Mouse (Mus musculus): ENCODE data around the gene Eid1. TPM values are rescaled to one million over a fixed set of nuclear protein-coding genes. Genes with fewer than 3 reads are reported as not detected.
A peak's percentile ranks its signal among the peaks of the same experiment; 100 is the strongest.

Gene Eid1
- 575 and 636 TPM in 2 replicates for total RNA-seq (2014; rRNA removed)
- polyA plus RNA-seq (2015; fragmentation: Nextera tagmentation; extraction: Ambion mirVana), result 454 and 459 TPM in 2 replicates

DNA sequence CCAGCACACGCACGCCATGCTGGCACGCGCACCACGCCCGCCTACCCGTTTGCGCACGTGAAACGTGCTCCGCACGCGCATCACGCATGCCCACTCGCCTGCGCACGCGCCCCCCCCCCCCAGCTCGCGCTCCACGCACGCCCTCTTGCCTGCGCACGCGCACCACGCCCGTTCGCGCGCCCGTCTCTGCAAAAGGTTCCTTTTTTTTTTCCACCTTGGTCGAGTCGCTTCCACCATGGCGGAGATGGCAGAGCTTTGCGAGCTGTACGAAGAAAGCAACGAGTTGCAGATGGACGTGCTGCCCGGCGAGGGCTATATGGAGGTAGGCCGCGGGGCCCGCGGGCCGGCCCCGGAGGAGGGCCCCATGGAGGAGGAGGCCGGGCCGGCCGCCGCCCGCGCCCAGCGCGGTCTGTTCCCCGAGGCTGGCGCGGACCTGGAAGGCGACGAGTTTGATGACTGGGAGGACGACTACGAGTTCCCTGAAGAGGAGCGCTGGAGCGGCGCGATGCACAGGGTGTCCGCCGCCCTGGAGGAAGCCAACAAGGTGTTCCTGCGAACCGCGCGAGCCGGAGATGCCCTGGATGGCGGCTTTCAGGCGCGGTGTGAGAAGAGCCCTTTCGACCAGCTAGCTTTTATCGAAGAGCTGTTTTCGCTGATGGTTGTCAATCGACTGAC lies at the start of gene Eid1:
Eid1 (plus strand) TSS at position 139 of the 675 bp plus-strand sequence.
- peak within 1 kb of the TSS; percentile 61 for H3K4me2 ChIP-seq (ENCODE audit: low read depth)
- DNase-seq, result peak; percentile 97
- peak within 1 kb of the TSS; percentile 86 for H3K4me3 ChIP-seq (ENCODE audit: low read depth, low read length)
- no peak for TF ChIP-seq CTCF (IDR thresholded peaks at IDR 0.05; ENCODE audit: low read depth)
- H3K4me1 ChIP-seq (ENCODE audit: insufficient read depth), result 0 out of 2 replicates have a peak, but pooled peaks cover 7% of the 10 kb centered on the region
- peak within 1 kb of the TSS; percentile 97 for H3K9ac ChIP-seq
- no peaks in the 10 kb centered on the region for H3K27me3 ChIP-seq (ENCODE audit: insufficient read depth, low read length)
- under 1% methylated on average over 74 of the region's 79 CpGs for WGBS
- H3K27ac ChIP-seq (ENCODE audit: low read depth, low read length), result peak within 1 kb of the TSS; percentile 99
- no peaks in the 10 kb centered on the region for H3K36me3 ChIP-seq (ENCODE audit: insufficient read depth)
- H3K9me3 ChIP-seq (ENCODE audit: low read length), result no peaks in the 10 kb centered on the region
- peak; percentile 96 for ATAC-seq

DNA sequence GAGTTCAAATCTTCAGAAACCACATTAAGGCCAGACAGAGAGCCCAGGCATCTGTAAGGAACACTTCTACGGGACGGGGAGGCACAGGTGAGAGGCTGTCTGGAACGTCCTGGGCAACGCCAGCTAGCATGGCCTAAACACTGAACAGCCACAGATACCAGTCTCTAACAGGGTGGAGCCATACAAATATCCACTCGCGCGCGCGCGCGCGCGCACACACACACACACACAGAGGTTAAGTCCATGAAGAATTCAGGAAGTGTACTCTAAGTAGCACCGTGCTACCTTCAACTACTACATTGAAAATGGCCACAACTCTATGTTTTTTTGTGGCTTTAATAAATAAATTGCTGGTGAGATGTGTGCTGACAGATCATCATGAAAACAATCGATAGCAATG lies 49.7 kb upstream of the Eid1 start:
- Histone ChIP-seq H3K4me1 (ENCODE audit: insufficient read depth) (peaks cover 7% of the 10 kb centered on the region), H3K4me3 (ENCODE audit: low read depth, low read length) (no peak overlapping the region), H3K4me2 (ENCODE audit: low read depth) (no peak overlapping the region), H3K9ac (no peak overlapping the region), H3K36me3 (ENCODE audit: insufficient read depth) (0 out of 2 replicates have a peak, but pooled peaks cover 8% of the 10 kb centered on the region), H3K9me3 (ENCODE audit: low read length) (no peaks in the 10 kb centered on the region), H3K27ac (ENCODE audit: low read depth, low read length) (no peak overlapping the region), H3K27me3 (ENCODE audit: insufficient read depth, low read length) (no peaks in the 10 kb centered on the region)
- 94% methylated on average over 15 of the region's 15 CpGs for WGBS
- no peak for TF ChIP-seq CTCF (IDR thresholded peaks at IDR 0.05; ENCODE audit: low read depth)
- DNase-seq, result no peak
- no peak for ATAC-seq

DNA sequence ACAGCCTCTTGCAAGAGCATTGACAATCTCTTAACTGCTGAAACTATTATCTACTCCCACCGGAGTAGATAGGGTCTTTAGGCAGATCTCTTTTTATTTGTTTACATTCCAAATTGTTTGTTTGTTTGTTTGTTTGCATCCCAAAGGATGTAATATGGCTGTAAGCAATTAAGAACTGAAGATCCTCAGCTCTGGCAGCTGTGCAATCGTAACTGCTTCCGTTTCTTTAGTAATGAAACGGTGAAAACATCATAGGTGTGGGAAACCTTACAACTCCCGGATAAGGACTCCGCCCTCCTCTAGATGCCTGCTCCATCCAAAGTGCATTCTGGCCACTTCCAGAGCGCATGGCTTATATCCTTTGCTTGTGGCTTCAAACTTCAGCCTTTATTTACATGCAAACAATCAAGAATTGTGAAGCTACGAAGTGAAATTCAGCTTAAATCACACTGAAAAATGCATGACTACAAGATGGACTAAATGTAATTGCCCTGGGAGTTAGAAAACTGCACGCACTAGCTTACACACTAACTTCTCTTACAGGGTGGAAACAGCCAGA lies 48.7 kb upstream of the Eid1 start:
- 0 out of 2 replicates have a peak, but pooled peaks cover 5% of the 10 kb centered on the region for H3K36me3 ChIP-seq (ENCODE audit: insufficient read depth)
- 10% methylated on average over 9 of the region's 9 CpGs for WGBS
- H3K9ac ChIP-seq, result peak overlapping the region; percentile 53
- H3K4me1 ChIP-seq (ENCODE audit: insufficient read depth), result peaks cover 7% of the 10 kb centered on the region
- H3K4me2 ChIP-seq (ENCODE audit: low read depth), result peak overlapping the region; percentile 68
- H3K4me3 ChIP-seq (ENCODE audit: low read depth, low read length), result peak overlapping the region; percentile 77
- no peak for TF ChIP-seq CTCF (IDR thresholded peaks at IDR 0.05; ENCODE audit: low read depth)
- ATAC-seq (no peak), DNase-seq (no peak)
- H3K27ac ChIP-seq (ENCODE audit: low read depth, low read length), result no peak overlapping the region
- no peaks in the 10 kb centered on the region for H3K27me3 ChIP-seq (ENCODE audit: insufficient read depth, low read length)
- H3K9me3 ChIP-seq (ENCODE audit: low read length), result no peaks in the 10 kb centered on the region

DNA sequence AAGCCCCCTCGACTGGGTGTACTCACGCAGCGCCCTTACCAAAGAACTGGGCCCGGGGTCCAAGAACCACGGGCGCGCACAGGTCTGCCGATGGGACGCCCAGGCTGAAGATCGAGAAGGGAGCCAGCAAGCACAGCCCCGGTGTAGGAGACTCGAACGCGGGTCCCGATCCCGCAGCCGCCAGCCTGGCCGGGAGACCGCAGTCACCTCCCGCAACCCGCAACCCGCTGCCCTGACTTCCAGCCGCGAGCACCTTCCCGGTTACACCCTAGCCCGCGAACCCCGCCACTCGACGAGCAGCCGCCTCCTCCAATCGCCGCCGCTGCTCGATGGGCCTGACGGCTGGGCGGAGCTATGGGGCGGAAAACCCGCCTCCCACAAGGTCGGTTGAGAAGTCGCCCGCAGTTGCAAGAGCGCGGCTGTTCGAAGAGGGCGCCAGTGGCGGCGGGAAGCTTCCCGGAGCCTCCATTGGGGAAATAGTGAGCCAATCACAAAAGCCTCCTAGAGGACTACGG lies 48.0 kb upstream of the Eid1 start, which contains the start of gene Cep152:
Cep152 (minus strand) TSS at position 277 of the 515 bp plus-strand sequence.
- peaks cover 7% of the 10 kb centered on the region for H3K4me1 ChIP-seq (ENCODE audit: insufficient read depth)
- H3K36me3 ChIP-seq (ENCODE audit: insufficient read depth), result no peaks in the 10 kb centered on the region
- no peaks in the 10 kb centered on the region for H3K9me3 ChIP-seq (ENCODE audit: low read length)
- 2% methylated on average over 50 of the region's 50 CpGs for WGBS
- peak within 1 kb of the TSS; percentile 77 for H3K4me3 ChIP-seq (ENCODE audit: low read depth, low read length)
- ATAC-seq, result peak; percentile 100
- TF ChIP-seq CTCF (IDR thresholded peaks at IDR 0.05; ENCODE audit: low read depth), result peak; percentile 66
- peak within 1 kb of the TSS; percentile 53 for H3K9ac ChIP-seq
- H3K4me2 ChIP-seq (ENCODE audit: low read depth), result peak within 1 kb of the TSS; percentile 68
- no peaks in the 10 kb centered on the region for H3K27me3 ChIP-seq (ENCODE audit: insufficient read depth, low read length)
- H3K27ac ChIP-seq (ENCODE audit: low read depth, low read length), result no peak within 1 kb of the TSS
- DNase-seq, result peak; percentile 97

DNA sequence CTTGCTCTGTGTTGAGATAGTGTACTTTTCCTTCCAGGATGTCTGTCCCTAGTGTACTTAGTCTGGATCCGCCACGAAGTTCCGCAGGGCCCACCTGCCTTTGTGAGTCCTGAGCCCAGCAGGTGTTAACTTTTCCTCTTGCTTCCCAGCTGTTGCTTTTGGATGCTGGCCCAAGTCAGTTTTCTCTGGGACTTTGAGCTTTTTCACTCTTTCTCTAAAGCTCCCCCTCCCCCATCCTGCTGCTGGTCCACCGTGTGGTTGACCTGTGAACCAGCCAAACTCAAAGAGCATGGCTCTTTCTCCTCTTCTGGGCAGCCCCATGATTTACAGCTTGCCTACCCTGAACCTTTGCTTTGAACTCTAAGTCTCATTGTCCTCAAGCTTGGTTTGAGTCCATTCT lies 46.4 kb upstream of the Eid1 start:
- H3K36me3 ChIP-seq (ENCODE audit: insufficient read depth), result no peaks in the 10 kb centered on the region
- H3K9ac ChIP-seq, result no peak overlapping the region
- H3K4me3 ChIP-seq (ENCODE audit: low read depth, low read length), result no peak overlapping the region
- no peak for TF ChIP-seq CTCF (IDR thresholded peaks at IDR 0.05; ENCODE audit: low read depth)
- no peak overlapping the region for H3K27ac ChIP-seq (ENCODE audit: low read depth, low read length)
- H3K9me3 ChIP-seq (ENCODE audit: low read length), result no peaks in the 10 kb centered on the region
- DNase-seq (no peak), ATAC-seq (no peak)
- no peaks in the 10 kb centered on the region for H3K27me3 ChIP-seq (ENCODE audit: insufficient read depth, low read length)
- no peak overlapping the region for H3K4me2 ChIP-seq (ENCODE audit: low read depth)
- 84% methylated on average over 4 of the region's 4 CpGs for WGBS
- peaks cover 7% of the 10 kb centered on the region for H3K4me1 ChIP-seq (ENCODE audit: insufficient read depth)

DNA sequence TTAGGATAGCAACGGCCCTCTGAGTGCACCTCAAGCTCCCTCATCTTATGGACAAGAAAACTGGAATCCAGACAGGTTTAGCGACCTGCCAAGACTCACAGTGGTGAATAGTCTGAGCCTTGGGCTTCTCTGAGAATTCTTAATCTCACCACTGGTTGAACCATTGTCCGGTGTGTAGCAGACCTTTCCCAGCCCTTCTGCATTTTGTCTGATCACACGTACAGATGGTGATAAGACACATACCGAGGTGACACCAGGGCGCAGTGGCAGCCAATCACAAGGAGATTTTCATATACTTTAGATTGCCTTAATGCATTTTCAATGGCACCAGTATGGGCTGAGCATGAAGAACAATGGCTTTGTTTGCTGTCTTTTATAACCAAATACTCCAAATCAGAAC lies 44.4 kb upstream of the Eid1 start:
- no peak overlapping the region for H3K27ac ChIP-seq (ENCODE audit: low read depth, low read length)
- no peaks in the 10 kb centered on the region for H3K36me3 ChIP-seq (ENCODE audit: insufficient read depth)
- DNase-seq, result no peak
- H3K9ac ChIP-seq, result no peak overlapping the region
- no peak for ATAC-seq
- H3K4me2 ChIP-seq (ENCODE audit: low read depth), result no peak overlapping the region
- 84% methylated on average over 6 of the region's 6 CpGs for WGBS
- peaks cover 7% of the 10 kb centered on the region for H3K4me1 ChIP-seq (ENCODE audit: insufficient read depth)
- no peaks in the 10 kb centered on the region for H3K27me3 ChIP-seq (ENCODE audit: insufficient read depth, low read length)
- no peak for TF ChIP-seq CTCF (IDR thresholded peaks at IDR 0.05; ENCODE audit: low read depth)
- no peaks in the 10 kb centered on the region for H3K9me3 ChIP-seq (ENCODE audit: low read length)
- no peak overlapping the region for H3K4me3 ChIP-seq (ENCODE audit: low read depth, low read length)

DNA sequence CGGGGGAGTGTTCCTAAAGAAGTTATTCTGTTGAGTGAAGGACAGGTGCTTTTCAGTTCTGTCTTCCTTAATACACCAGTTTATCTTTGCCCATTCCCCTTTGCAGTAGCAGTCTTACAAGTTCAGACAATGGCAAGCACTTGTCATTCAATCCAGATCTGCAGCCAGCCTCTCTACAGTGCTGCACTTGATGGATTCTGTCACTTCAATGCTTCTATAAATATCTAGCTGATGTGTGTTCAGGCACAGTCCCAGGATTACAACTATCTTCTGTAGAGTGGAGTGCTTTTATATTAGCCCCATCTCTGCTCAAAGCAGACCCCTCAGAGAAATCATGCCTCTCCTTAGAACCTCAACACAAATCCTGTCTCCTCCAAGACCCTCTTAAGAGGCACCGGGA lies 42.9 kb upstream of the Eid1 start:
- Histone ChIP-seq H3K4me2 (ENCODE audit: low read depth) (no peak overlapping the region), H3K9ac (no peak overlapping the region), H3K27ac (ENCODE audit: low read depth, low read length) (no peak overlapping the region), H3K27me3 (ENCODE audit: insufficient read depth, low read length) (no peaks in the 10 kb centered on the region), H3K9me3 (ENCODE audit: low read length) (no peaks in the 10 kb centered on the region), H3K4me3 (ENCODE audit: low read depth, low read length) (no peak overlapping the region), H3K4me1 (ENCODE audit: insufficient read depth) (no peaks in the 10 kb centered on the region), H3K36me3 (ENCODE audit: insufficient read depth) (no peaks in the 10 kb centered on the region)
- WGBS, result 91% methylated on average over 2 of the region's 2 CpGs
- TF ChIP-seq CTCF (IDR thresholded peaks at IDR 0.05; ENCODE audit: low read depth), result no peak
- ATAC-seq, result no peak
- no peak for DNase-seq

Data from forebrain, postnatal 0 days (tissue).